Mouse (Mus musculus) midbrain, embryonic 16.5 days (tissue): ENCODE measurements around the gene Igsf21. TPM values are rescaled to one million over a fixed set of nuclear protein-coding genes. Genes with fewer than 3 reads are reported as not detected.

Source experiments
- ATAC-seq: fragments of 200-750 bp; cut with Nextera tagmentation; 2 replicates; pipeline ENCODE4 v1.8.0; 2017; ENCODE audit warnings: moderate TSS enrichment
- H3K27ac ChIP-seq: fragments of 300-500 bp; sonication (generic); 2 replicates; pipeline ENCODE4 v1.5.1; 2014; ENCODE audit warnings: mild to moderate bottlenecking, low read length, mixed read lengths
- H3K27me3 ChIP-seq: fragments of 300-500 bp; sonication (generic); 2 replicates; pipeline ENCODE4 v1.6.1; 2014; ENCODE audit warnings: low read depth, low read length, mixed read lengths; ENCODE audit not compliant: control insufficient read depth, insufficient read depth
- H3K36me3 ChIP-seq: fragments of 300-500 bp; sonication (generic); 2 replicates; pipeline ENCODE4 v1.6.1; 2014; ENCODE audit warnings: mild to moderate bottlenecking, low read length, moderate library complexity, mixed read lengths; ENCODE audit not compliant: control insufficient read depth, insufficient read depth
- H3K4me1 ChIP-seq: fragments of 300-500 bp; sonication (generic); 2 replicates; pipeline ENCODE4 v1.6.1; 2014; ENCODE audit warnings: mild to moderate bottlenecking, low read length, mixed read lengths; ENCODE audit not compliant: control insufficient read depth, insufficient read depth
- H3K4me2 ChIP-seq: fragments of 300-500 bp; sonication (generic); 2 replicates; pipeline ENCODE4 v1.6.1; 2014; ENCODE audit warnings: mild to moderate bottlenecking, low read length, mixed read lengths
- H3K4me3 ChIP-seq: fragments of 300-500 bp; sonication (generic); 2 replicates; pipeline ENCODE4 v1.5.1; 2014; ENCODE audit warnings: low read depth, mild to moderate bottlenecking, low read length, moderate library complexity, mixed read lengths
- H3K9ac ChIP-seq: fragments of 300-500 bp; sonication (generic); 2 replicates; pipeline ENCODE4 v1.6.1; 2014; ENCODE audit warnings: low read depth, low read length, mixed read lengths
- H3K9me3 ChIP-seq: fragments of 300-500 bp; sonication (generic); replicated peaks from 2 replicates; pipeline ENCODE4 v1.6.1; 2014; ENCODE audit warnings: mild to moderate bottlenecking, low read length, mixed read lengths; ENCODE audit not compliant: control insufficient read depth, poor library complexity, severe bottlenecking
- WGBS: fragments of 180-500 bp; shearing (Covaris S2); extraction: QIAGEN DNeasy Blood & Tissue Kit; methylation state at CpG from one replicate; pipeline ENCODE4 v1.1.7; 2014; 5-methylcytosine and 5-hydroxymethylcytosine counted together
- polyA plus RNA-seq: library from polyadenylated mRNA; unstranded; fragments of >200 nt; fragmentation: Nextera tagmentation; extraction: Ambion mirVana; gene quantifications from 2 replicates; pipeline ENCODE4 v1.2.1, GENCODE M21; 2015

Gene Igsf21
- polyA plus RNA-seq, 1 experiment from 2014 or later: 119 TPM

DNA sequence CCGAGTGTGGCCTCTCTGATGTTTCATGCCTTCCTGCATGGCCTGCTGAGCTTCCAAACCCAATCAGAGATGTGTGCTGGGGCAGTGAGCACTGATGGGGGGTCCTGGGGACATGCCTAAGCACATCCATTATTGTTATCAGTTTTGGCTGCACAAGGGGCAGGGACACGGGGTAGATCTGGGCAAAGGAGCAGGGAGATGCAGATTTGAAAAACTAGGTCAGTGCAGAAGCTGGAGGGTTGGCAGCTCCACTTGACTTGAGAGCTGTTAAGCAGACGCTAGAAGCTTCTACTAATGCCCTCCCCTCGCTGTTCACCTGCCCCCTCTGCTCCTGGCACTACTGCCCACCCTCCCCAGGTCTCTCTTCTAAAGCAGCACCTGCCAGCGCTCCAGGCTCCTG lies 20.5 kb upstream of the Igsf21 start:
- Histone ChIP-seq H3K36me3 (no peaks in the 10 kb centered on the region), H3K4me3 (no peak overlapping the region), H3K9ac (no peak overlapping the region), H3K27ac (peak overlapping the region; percentile 61), H3K4me1 (peaks cover 19% of the 10 kb centered on the region), H3K27me3 (no peaks in the 10 kb centered on the region), H3K4me2 (no peak overlapping the region), H3K9me3 (no peaks in the 10 kb centered on the region)
- 65% methylated on average over 5 of the region's 5 CpGs for WGBS
- no peak for ATAC-seq

DNA sequence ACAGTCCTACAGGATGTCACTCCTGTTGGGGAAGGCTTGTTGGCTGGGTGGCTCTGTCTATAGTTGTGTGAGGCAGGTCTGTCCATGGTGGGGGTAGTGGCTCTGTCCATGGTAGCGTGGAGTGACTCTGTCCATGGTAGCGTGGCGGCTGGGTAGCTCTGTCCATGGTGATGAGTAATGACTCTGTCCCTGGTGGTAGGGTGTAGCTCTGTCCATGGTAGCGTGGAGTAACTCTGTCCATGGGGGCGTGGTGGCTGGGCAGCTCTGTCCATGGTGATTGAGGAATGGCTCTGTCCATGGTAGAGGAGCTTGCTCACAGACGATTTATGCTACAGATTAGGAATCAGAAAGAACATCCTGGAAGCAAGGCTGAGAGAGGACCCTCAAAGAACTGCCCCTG lies 12.4 kb upstream of the Igsf21 start:
- no peak overlapping the region for H3K4me2 ChIP-seq
- no peak overlapping the region for H3K27ac ChIP-seq
- H3K9me3 ChIP-seq: no peaks in the 10 kb centered on the region
- peak; percentile 66 for ATAC-seq
- peaks cover 8% of the 10 kb centered on the region for H3K4me1 ChIP-seq
- WGBS: 23% methylated on average over 6 of the region's 6 CpGs
- H3K4me3 ChIP-seq: no peak overlapping the region
- no peak overlapping the region for H3K9ac ChIP-seq
- H3K36me3 ChIP-seq: no peaks in the 10 kb centered on the region
- no peaks in the 10 kb centered on the region for H3K27me3 ChIP-seq

DNA sequence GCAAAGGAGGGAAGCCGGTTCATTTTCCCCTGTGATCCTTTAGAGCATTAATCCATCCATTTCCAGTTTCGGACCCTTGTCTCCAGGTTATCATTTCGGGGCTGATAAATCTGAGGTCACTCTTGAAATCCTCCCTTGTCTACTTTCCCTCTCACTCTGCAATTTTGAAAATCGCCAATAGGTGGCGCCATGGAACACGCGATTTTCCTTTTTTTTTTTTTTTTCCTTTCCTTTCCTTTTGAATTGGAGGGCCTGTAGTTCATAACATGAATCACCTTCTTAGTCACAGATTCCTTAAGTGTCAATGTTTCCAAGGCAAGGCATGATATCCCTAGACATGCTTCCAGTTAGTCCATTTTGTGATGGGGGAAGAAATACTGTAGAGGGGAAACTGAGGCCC lies 5.8 kb upstream of the Igsf21 start:
- Histone ChIP-seq H3K4me3 (no peak overlapping the region), H3K4me2 (no peak overlapping the region), H3K4me1 (peaks cover 16% of the 10 kb centered on the region), H3K27me3 (no peaks in the 10 kb centered on the region; the same call in 1 of the 2 replicates), H3K27ac (no peak overlapping the region), H3K9ac (no peak overlapping the region), H3K36me3 (no peaks in the 10 kb centered on the region), H3K9me3 (no peaks in the 10 kb centered on the region)
- 11% methylated on average over 7 of the region's 7 CpGs for WGBS
- ATAC-seq: no peak

DNA sequence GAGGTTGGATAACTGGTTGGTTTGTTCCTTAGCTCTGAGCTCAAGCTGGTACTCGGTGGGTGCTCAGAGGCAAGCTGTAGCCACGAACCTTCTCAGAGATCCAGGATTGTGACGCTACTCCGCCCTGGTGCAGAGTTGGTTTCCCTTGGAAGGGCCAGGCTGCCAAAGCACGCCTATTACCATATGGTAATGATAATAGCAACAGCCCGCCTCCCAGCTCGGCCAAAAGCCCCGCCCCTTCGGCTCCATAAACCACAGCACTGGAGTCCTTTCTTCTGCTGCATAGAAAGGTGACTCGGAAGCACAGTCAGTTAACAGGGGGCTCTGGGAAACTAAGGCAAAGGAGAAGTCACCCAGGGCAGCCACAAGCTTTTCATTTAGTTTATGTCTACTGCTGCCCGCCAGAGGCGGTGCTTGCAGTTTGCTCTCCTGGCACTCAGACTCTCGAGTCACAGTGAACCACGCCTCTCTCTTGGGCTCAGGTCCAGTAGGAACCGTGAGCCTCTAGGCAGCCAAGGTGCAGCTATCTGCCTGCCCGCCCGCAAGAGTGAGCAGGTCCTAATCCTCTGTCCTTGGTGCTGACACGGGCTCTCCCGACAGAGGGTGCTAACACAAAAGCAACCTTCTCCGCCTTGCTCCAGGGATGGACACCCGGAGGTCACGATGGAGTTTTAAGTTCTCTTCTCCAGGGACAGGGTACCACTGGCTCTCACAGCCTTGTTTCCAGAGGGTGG lies 2.6 kb upstream of the Igsf21 start:
- 7% methylated on average over 22 of the region's 22 CpGs for WGBS
- no peak overlapping the region for H3K27ac ChIP-seq
- ATAC-seq: no peak
- no peaks in the 10 kb centered on the region for H3K9me3 ChIP-seq
- H3K4me3 ChIP-seq: no peak overlapping the region
- H3K4me1 ChIP-seq: peaks cover 25% of the 10 kb centered on the region
- H3K36me3 ChIP-seq: no peaks in the 10 kb centered on the region
- no peak overlapping the region for H3K9ac ChIP-seq
- 0 out of 2 replicates have a peak overlapping the region, but pooled peaks have one; percentile 10 for H3K4me2 ChIP-seq
- H3K27me3 ChIP-seq: no peaks in the 10 kb centered on the region; the same call in 1 of the 2 replicates

DNA sequence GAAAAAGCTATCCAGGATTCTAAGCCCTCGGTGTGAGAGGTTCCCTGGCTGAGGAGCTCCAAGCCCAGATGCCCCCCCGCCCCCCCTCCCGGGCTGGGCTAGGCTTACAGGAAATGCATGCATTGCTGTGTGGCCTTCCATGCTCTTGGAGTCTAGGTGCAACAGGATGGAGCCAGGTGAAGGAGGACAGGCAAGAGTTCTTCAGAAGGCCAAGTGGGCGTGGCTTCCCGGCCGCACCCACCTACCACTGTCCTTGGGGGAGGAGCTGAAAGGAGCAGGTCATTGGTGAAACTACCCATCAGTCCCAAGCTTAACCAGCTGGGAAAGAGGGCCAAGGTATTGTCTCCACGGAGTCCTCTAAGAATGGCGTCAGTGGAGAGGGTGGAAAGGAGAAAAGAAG lies 1.8 kb upstream of the Igsf21 start:
- H3K36me3 ChIP-seq: no peaks in the 10 kb centered on the region
- 4% methylated on average over 8 of the region's 8 CpGs for WGBS
- H3K4me3 ChIP-seq: no peak overlapping the region
- no peak overlapping the region for H3K4me2 ChIP-seq
- no peak for ATAC-seq
- no peaks in the 10 kb centered on the region for H3K9me3 ChIP-seq
- H3K27me3 ChIP-seq: peaks cover under 1% of the 10 kb centered on the region
- peaks cover 33% of the 10 kb centered on the region for H3K4me1 ChIP-seq
- no peak overlapping the region for H3K9ac ChIP-seq
- no peak overlapping the region for H3K27ac ChIP-seq

DNA sequence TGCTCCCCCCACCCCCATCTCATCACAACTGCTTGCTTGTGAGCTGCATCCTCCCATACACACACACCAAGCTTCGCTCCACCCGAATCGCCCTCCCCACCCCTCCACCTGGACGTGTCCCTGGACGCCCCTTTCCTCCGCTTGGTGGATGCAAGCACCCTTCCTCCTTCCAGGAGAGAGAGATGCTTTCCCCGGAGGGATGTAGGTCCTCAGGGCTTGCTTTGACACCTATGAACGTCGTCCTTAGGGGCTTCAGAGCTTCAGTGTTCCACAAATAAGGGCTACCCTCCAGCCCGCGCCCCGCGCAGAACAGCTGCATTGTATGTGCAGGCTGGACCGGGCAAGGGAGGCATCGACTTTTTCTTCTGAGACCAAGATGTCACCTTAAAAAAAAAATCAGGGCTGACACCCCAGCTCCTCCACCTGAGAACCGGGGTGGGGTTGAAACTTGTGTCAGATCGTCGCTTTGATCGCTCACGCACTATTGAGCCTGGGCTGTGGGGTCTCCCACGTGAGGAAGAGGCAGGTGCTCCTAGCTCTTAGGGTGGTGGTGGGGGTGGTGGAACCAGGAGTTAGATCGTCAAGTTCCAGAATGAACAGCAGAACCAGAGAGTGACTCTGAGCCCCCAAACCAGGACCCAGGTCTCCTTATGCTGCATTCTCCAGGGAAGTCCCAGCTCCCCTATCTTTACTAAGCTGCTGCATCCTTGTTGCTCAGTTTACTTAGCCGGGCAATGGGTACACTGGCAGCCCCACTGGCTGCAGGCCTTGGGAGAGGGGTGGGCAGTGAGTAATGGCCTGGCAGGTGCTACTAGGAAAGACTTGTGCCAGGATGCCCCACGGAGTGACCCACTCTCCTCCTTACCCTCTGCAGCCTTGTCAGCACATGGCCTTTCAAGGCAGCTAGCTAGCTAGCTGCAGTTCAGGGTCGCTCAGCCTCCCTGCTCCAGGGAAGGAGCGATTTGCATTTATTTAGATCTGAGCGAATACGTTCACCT lies 721 bp upstream of the Igsf21 start:
- H3K4me3 ChIP-seq: peak overlapping the region; percentile 77
- H3K4me1 ChIP-seq: peaks cover 41% of the 10 kb centered on the region
- H3K9me3 ChIP-seq: no peaks in the 10 kb centered on the region
- 5% methylated on average over 28 of the region's 28 CpGs for WGBS
- H3K27me3 ChIP-seq: peaks cover 5% of the 10 kb centered on the region
- H3K9ac ChIP-seq: peak overlapping the region; percentile 89
- peak overlapping the region; percentile 89 for H3K4me2 ChIP-seq
- peak overlapping the region; percentile 61 for H3K27ac ChIP-seq
- H3K36me3 ChIP-seq: no peaks in the 10 kb centered on the region
- ATAC-seq: no peak

DNA sequence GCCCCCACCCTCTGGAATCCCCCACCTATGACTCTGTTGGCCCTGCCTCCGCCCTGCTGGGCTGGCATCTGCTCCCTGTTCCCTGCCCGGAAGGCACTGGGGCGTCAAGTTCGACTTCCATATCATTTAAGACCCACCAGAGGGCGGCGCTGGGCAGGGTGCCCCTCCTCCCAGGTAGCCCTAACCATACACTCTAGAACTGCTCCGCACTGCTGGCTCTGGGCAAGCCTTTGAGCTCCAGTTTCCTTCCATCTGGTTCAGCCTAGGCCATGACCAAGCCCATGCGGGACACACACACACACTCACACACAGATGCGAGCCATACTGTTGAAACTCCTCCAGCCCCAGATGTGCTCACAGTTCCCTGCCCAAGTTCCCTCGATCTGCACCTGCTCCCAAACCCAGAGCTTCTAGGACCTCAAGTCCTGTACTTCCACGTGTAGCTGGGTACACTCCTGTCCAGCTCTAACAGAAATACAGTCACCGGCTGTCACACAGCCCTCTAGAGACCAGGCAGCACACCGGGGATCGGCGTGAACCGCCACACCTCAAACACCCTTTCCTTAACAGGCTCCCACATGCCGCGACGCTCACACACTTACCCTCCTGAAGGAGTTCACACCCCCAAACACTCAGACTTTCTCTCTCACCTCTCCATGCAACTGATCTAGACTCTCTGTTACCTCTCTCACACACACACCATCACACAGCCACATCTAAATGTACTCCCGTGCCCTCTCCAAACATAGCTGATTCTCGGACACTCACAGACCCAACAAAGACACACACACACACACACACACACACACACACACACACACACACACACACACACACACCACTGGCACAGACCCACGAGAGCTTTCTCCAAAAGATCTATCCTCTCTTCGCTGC lies 1.1 kb downstream of the Igsf21 start:
- peak overlapping the region; percentile 77 for H3K4me3 ChIP-seq
- H3K4me2 ChIP-seq: peak overlapping the region; percentile 89
- H3K27ac ChIP-seq: peak overlapping the region; percentile 89
- no peaks in the 10 kb centered on the region for H3K9me3 ChIP-seq
- peaks cover 47% of the 10 kb centered on the region for H3K4me1 ChIP-seq
- ATAC-seq: peak; percentile 37; the same call in 1 of the 2 replicates
- peaks cover 5% of the 10 kb centered on the region for H3K27me3 ChIP-seq
- H3K36me3 ChIP-seq: no peaks in the 10 kb centered on the region
- peak overlapping the region; percentile 89 for H3K9ac ChIP-seq
- WGBS: under 1% methylated on average over 23 of the region's 23 CpGs

DNA sequence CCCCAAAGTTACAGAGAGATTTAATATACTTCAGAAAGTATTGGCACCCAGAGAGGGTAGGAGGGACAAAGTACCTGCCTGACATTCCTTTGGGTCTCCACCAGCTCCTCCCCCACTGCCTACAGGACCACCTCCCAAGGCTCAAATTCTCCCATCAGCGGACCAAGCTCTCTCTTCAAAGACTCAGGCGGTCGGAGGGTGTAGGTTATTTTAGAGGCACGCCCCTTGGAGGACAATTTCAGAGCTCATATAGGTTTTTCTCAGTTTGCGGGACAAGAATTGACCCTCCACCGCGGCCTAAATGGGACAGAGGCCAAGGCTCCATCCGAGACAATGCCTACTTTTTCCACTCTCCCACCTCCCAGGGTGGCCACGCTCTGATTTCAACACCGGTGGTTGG lies 1.7 kb downstream of the Igsf21 start:
- Histone ChIP-seq H3K27me3 (peaks cover 5% of the 10 kb centered on the region), H3K4me1 (peaks cover 47% of the 10 kb centered on the region), H3K4me3 (peak overlapping the region; percentile 77), H3K9me3 (no peaks in the 10 kb centered on the region), H3K27ac (no peak overlapping the region; the same call in 1 of the 2 replicates), H3K4me2 (peak overlapping the region; percentile 89), H3K9ac (peak overlapping the region; percentile 39; the same call in 1 of the 2 replicates), H3K36me3 (no peaks in the 10 kb centered on the region)
- WGBS: under 1% methylated on average over 10 of the region's 10 CpGs
- ATAC-seq: no peak
